Mouse (Mus musculus): ENCODE results near the gene Tmem108. TPM values are rescaled to one million over a fixed set of nuclear protein-coding genes. Genes with fewer than 3 reads are reported as not detected.

Gene Tmem108
- polyA plus RNA-seq, 1 experiment from 2014 or later: 18.4 TPM

Other genes with a start within 250 kb of the Tmem108 start
- gene Nphp3, start 240.7 kb upstream of the Tmem108 start, polyA plus RNA-seq (2016; fragmentation: Nextera tagmentation; extraction: Ambion mirVana): 8.9 and 9.1 TPM in 2 replicates